Mouse (Mus musculus) testis, postnatal 14 days (tissue): ENCODE data around the gene Cyp2j7.
A peak's percentile ranks its signal among the peaks of the same experiment; 100 is the strongest.
"Not testable (repeated sequence)": the region's sequence is repeated elsewhere in the genome, so short reads cannot be mapped to it uniquely, and the experiment has no call there.

Experiments used
- DNase-seq: peaks from one replicate; pipeline ENCODE4 v3.0.0; 2021; ENCODE audit warnings: low spot score

Cyp2j7 gene

GRCm38 (mm10) chr4:96236559-96236958 is at the start of gene Cyp2j7:
Gene Cyp2j7, minus strand, starts transcription at chr4:96236659.
- DNase-seq = no peak

GRCm38 (mm10) chr4:96276896-96277295 is 40.4 kb upstream of the Cyp2j7 start:
- DNase-seq = not testable (repeated sequence)

- DNase-seq = peak; percentile 5
Measured at GRCm38 (mm10) chr4:96273907-96274306, 37.4 kb upstream of the Cyp2j7 start.

- DNase-seq = no peak
Measured at GRCm38 (mm10) chr4:96196701-96197100, 39.8 kb downstream of the Cyp2j7 start.

- DNase-seq = not testable (repeated sequence)
Measured at GRCm38 (mm10) chr4:96189321-96189720, 47.1 kb downstream of the Cyp2j7 start.

- not testable (repeated sequence) for DNase-seq
Measured at GRCm38 (mm10) chr4:96188671-96189070, 47.8 kb downstream of the Cyp2j7 start.

- DNase-seq = not testable (repeated sequence)
Measured at GRCm38 (mm10) chr4:96188146-96188545, 48.3 kb downstream of the Cyp2j7 start.

- not testable (repeated sequence) for DNase-seq
Measured at GRCm38 (mm10) chr4:96184716-96185115, 51.7 kb downstream of the Cyp2j7 start.

- no peak for DNase-seq
Measured at GRCm38 (mm10) chr4:96162839-96163238, 73.6 kb downstream of the Cyp2j7 start.

GRCm38 (mm10) chr4:96161575-96161974 is 74.9 kb downstream of the Cyp2j7 start:
- DNase-seq = no peak
